Mouse (Mus musculus) mouse trophoblast stem cell (cell line): ENCODE data around the gene Fbxl17.

Experiments used
- in situ Hi-C, 2 experiments: fragments of 300-500 bp; cut with MseI, MboI; formaldehyde crosslinking; loops; 2 replicates in 1 of 2; 3 replicates in 1 of 2; pipeline ENCODE4 v1.15.1; 2025

The Fbxl17 gene

GRCm38 (mm10) chr17:63280990-63281389, 218.8 kb downstream of the Fbxl17 start:
- in situ Hi-C loops = no loop called here

- in situ Hi-C loops = no loop called here
Observed at GRCm38 (mm10) chr17:63279144-63279543, 220.7 kb downstream of the Fbxl17 start.

GRCm38 (mm10) chr17:63273353-63273752, 226.5 kb downstream of the Fbxl17 start:
- in situ Hi-C loops = no loop called here

GRCm38 (mm10) chr17:63272914-63273313, 226.9 kb downstream of the Fbxl17 start:
- in situ Hi-C loops = no loop called here

GRCm38 (mm10) chr17:63271000-63271399, 228.8 kb downstream of the Fbxl17 start:
- in situ Hi-C loops = no loop called here

GRCm38 (mm10) chr17:63270513-63270912, 229.3 kb downstream of the Fbxl17 start:
- in situ Hi-C loops = no loop called here

- in situ Hi-C loops = no loop called here
Observed at GRCm38 (mm10) chr17:63262674-63263073, 237.1 kb downstream of the Fbxl17 start.

- in situ Hi-C loops = no loop called here
Observed at GRCm38 (mm10) chr17:63261508-63262141, 238.2 kb downstream of the Fbxl17 start.

- in situ Hi-C loops = no loop called here
Observed at GRCm38 (mm10) chr17:63259091-63259490, 240.7 kb downstream of the Fbxl17 start.

GRCm38 (mm10) chr17:63246144-63246619, 253.6 kb downstream of the Fbxl17 start:
- in situ Hi-C loops = no loop called here

- in situ Hi-C loops = no loop called here
Observed at GRCm38 (mm10) chr17:63245472-63245871, 254.3 kb downstream of the Fbxl17 start.

- in situ Hi-C loops = no loop called here
Observed at GRCm38 (mm10) chr17:63242761-63243160, 257.1 kb downstream of the Fbxl17 start.

- in situ Hi-C loops = no loop called here
Observed at GRCm38 (mm10) chr17:63240731-63241106, 259.1 kb downstream of the Fbxl17 start.

- in situ Hi-C loops = no loop called here
Observed at GRCm38 (mm10) chr17:63240021-63240730, 259.6 kb downstream of the Fbxl17 start.

- in situ Hi-C loops = no loop called here
Observed at GRCm38 (mm10) chr17:63236846-63237245, 263.0 kb downstream of the Fbxl17 start.

GRCm38 (mm10) chr17:63236221-63236620, 263.6 kb downstream of the Fbxl17 start:
- in situ Hi-C loops = no loop called here

GRCm38 (mm10) chr17:63235821-63236220, 264.0 kb downstream of the Fbxl17 start:
- in situ Hi-C loops = no loop called here

- in situ Hi-C loops = no loop called here
Observed at GRCm38 (mm10) chr17:63229111-63229510, 270.7 kb downstream of the Fbxl17 start.

GRCm38 (mm10) chr17:63226380-63226779, 273.4 kb downstream of the Fbxl17 start:
- in situ Hi-C loops = no loop called here

- in situ Hi-C loops = no loop called here
Observed at GRCm38 (mm10) chr17:63225959-63226358, 273.9 kb downstream of the Fbxl17 start.

GRCm38 (mm10) chr17:63223675-63224074, 276.1 kb downstream of the Fbxl17 start:
- in situ Hi-C loops = no loop called here

- in situ Hi-C loops = no loop called here
Observed at GRCm38 (mm10) chr17:63221632-63222031, 278.2 kb downstream of the Fbxl17 start.

GRCm38 (mm10) chr17:63220821-63221220, 279.0 kb downstream of the Fbxl17 start:
- in situ Hi-C loops = no loop called here
